26 mouse cellular contexts compared by ENCODE assay signal in genomic region chr6:102186316-102186715, GRCm38 (mm10).
"Had no signal": no experiment of that assay in that cellular context is flagged by ENCODE, and none has a peak within 500 bp of the region (broad histone marks: within the 10 kb centered on the region; RNA-seq: fewer than 3 reads in every experiment).

No protein-coding gene starts in this region.

- H3K4me3 ChIP-seq: heart, embryonic 10.5 days; heart, embryonic 12.5 days; hindbrain, embryonic 10.5 days; hindbrain, embryonic 12.5 days; intestine, embryonic 15.5 days; layer of hippocampus, adult 2 months; limb, embryonic 13.5 days; limb, embryonic 15.5 days; liver, embryonic 12.5 days had no signal

- H3K27ac ChIP-seq: heart, embryonic 10.5 days; hindbrain, embryonic 10.5 days; hindbrain, embryonic 12.5 days; hindbrain, embryonic 14.5 days; intestine, embryonic 15.5 days; layer of hippocampus, adult 2 months; limb, embryonic 13.5 days; limb, embryonic 15.5 days; liver, embryonic 12.5 days; liver, embryonic 14.5 days had no signal

- H3K9me3 ChIP-seq: heart, embryonic 10.5 days; heart, embryonic 12.5 days; hindbrain, embryonic 10.5 days; hindbrain, embryonic 12.5 days; intestine, embryonic 15.5 days; limb, embryonic 13.5 days; limb, embryonic 15.5 days; liver, embryonic 12.5 days had no signal

- H3K4me2 ChIP-seq: heart, embryonic 12.5 days; hindbrain, embryonic 12.5 days; hindbrain, embryonic 14.5 days; intestine, embryonic 15.5 days; limb, embryonic 13.5 days; limb, embryonic 15.5 days; liver, embryonic 12.5 days had no signal

- H3K4me1 ChIP-seq: heart, embryonic 10.5 days; heart, embryonic 12.5 days; hindbrain, embryonic 10.5 days; hindbrain, embryonic 12.5 days; intestine, embryonic 15.5 days; limb, embryonic 13.5 days; limb, embryonic 15.5 days; liver, embryonic 12.5 days had no signal

- ATAC-seq: hindbrain, embryonic 16.5 days; inflammation-experienced regulatory T-cells, adult 6 months; intestine, embryonic 15.5 days; intestine, postnatal 0 days; liver, embryonic 12.5 days had no signal

- H3K9ac ChIP-seq: heart, embryonic 12.5 days; hindbrain, embryonic 12.5 days; hindbrain, embryonic 14.5 days; intestine, embryonic 15.5 days; limb, embryonic 13.5 days; limb, embryonic 15.5 days; liver, embryonic 12.5 days; liver, embryonic 14.5 days had no signal

- H3K27me3 ChIP-seq: heart, embryonic 12.5 days; hindbrain, embryonic 12.5 days; intestine, embryonic 15.5 days; limb, embryonic 13.5 days; limb, embryonic 15.5 days; liver, embryonic 12.5 days had no signal

- H3K36me3 ChIP-seq: heart, embryonic 10.5 days; heart, embryonic 12.5 days; hindbrain, embryonic 10.5 days; hindbrain, embryonic 12.5 days; intestine, embryonic 15.5 days; limb, embryonic 13.5 days; limb, embryonic 15.5 days; liver, embryonic 12.5 days had no signal

- DNase-seq: gastrocnemius, postnatal 14 days; gastrocnemius, postnatal 36 days; heart, adult 18-20 months; heart, postnatal 10 days; heart, postnatal 4 days; kidney, adult 18-20 months; kidney, adult 8-10 months; kidney, postnatal 10 days; kidney, postnatal 25 days; kidney, postnatal 4 days; layer of hippocampus, postnatal 36 days; left cerebral cortex, postnatal 4 days had no signal
